ENCODE assay signal across 26 mouse cellular contexts in genomic region chr1:155207859-155208258, GRCm38 (mm10). TPM values are rescaled to one million over a fixed set of nuclear protein-coding genes. Genes with fewer than 3 reads are reported as not detected.
A peak's percentile ranks its signal among the peaks of the same experiment; 100 is the strongest.
DNase-seq lines count a peak whose midpoint lies in the region; ATAC-seq and TF ChIP-seq lines count a peak whose summit lies in the region.
"Had no signal": no experiment of that assay in that cellular context is flagged by ENCODE, and none has a peak within 500 bp of the region (broad histone marks: within the 10 kb centered on the region; RNA-seq: fewer than 3 reads in every experiment).

No protein-coding gene starts in this region.

- TF ChIP-seq EP300 in MEL (IDR thresholded peaks at IDR 0.05; ENCODE audit: low read depth in 1 of 2, low read length in 2 of 2), result no peak

- no peak overlapping the region for H3K4me3 ChIP-seq in forebrain, embryonic 16.5 days (replicated peaks; ENCODE audit: low read length)
- H3K4me3 ChIP-seq in forebrain, embryonic 10.5 days, result no peak overlapping the region
- no peak overlapping the region for H3K4me3 ChIP-seq in MEL (ENCODE audit: control insufficient read depth in 1 of 2, insufficient read depth in 1 of 2, low read depth in 2 of 2, low read length in 2 of 2)
- H3K4me3 ChIP-seq: embryonic facial prominence, embryonic 15.5 days; heart, embryonic 10.5 days; heart, embryonic 13.5 days had no signal

- no peaks in the 10 kb centered on the region for H3K27me3 ChIP-seq in forebrain, embryonic 16.5 days (replicated peaks; ENCODE audit: control insufficient read depth, insufficient read depth, low read length)
- H3K27me3 ChIP-seq in forebrain, embryonic 10.5 days (ENCODE audit: poor library complexity, severe bottlenecking), result peaks cover 22% of the 10 kb centered on the region; the same call in 1 of the 2 replicates
- no peaks in the 10 kb centered on the region for H3K27me3 ChIP-seq in MEL (ENCODE audit: control insufficient read depth in 1 of 2, insufficient read depth in 2 of 2, low read length in 2 of 2)
- H3K27me3 ChIP-seq: embryonic facial prominence, embryonic 15.5 days; heart, embryonic 13.5 days; Patski had no signal

- H3K36me3 ChIP-seq in forebrain, embryonic 16.5 days (ENCODE audit: control insufficient read depth, insufficient read depth), result peaks cover 3% of the 10 kb centered on the region; the same call in 1 of the 2 replicates
- H3K36me3 ChIP-seq in forebrain, embryonic 10.5 days (replicated peaks), result peaks cover 42% of the 10 kb centered on the region
- H3K36me3 ChIP-seq in MEL (ENCODE audit: control insufficient read depth in 1 of 2, insufficient read depth in 2 of 2, low read length in 2 of 2), result no peaks in the 10 kb centered on the region

- H3K27ac ChIP-seq in forebrain, embryonic 16.5 days (ENCODE audit: low read length), result peak overlapping the region; percentile 41; the same call in 1 of the 2 replicates
- no peak overlapping the region for H3K27ac ChIP-seq in forebrain, embryonic 10.5 days
- no peak overlapping the region for H3K27ac ChIP-seq in MEL (ENCODE audit: control insufficient read depth, low read depth, low read length)
- H3K27ac ChIP-seq: heart, embryonic 10.5 days; heart, embryonic 13.5 days; hindbrain, embryonic 14.5 days; hindbrain, postnatal 0 days had no signal

- no peak overlapping the region for H3K9ac ChIP-seq in forebrain, embryonic 16.5 days (replicated peaks; ENCODE audit: low read depth, low read length)
- H3K9ac ChIP-seq in MEL (ENCODE audit: control insufficient read depth, low read depth, low read length, poor library complexity, severe bottlenecking), result no peak overlapping the region
- H3K9ac ChIP-seq: embryonic facial prominence, embryonic 15.5 days; heart, embryonic 13.5 days; hindbrain, embryonic 14.5 days had no signal

- no peak for TF ChIP-seq CTCF in MEL (IDR thresholded peaks at IDR 0.05 in 2 of 3, conservative IDR thresholded peaks at IDR 0.05 in 1 of 3; ENCODE audit: control insufficient read depth in 1 of 3, insufficient read depth in 1 of 3, low read depth in 2 of 3, low read length in 3 of 3, poor library complexity in 1 of 3, severe bottlenecking in 1 of 3)

- no peak for ATAC-seq in forebrain, embryonic 16.5 days
- ATAC-seq: forebrain, embryonic 14.5 days; hindbrain, postnatal 0 days; inflammation-experienced regulatory T-cells, adult 6 months; intestine, embryonic 16.5 days; Patski had no signal

- peak; percentile 56 to 62 for DNase-seq in cerebellum, postnatal 10 days
- no peak for DNase-seq in cerebellum, adult 18-20 months
- no peak for DNase-seq in forebrain, embryonic 10.5 days (ENCODE audit: extremely low spot score, low spot score)
- DNase-seq in MEL (ENCODE audit: low read depth, low spot score), result no peak
- no peak for DNase-seq in frontal cortex, adult 2 months (ENCODE audit: extremely low spot score in 1 of 2, low spot score in 1 of 2)
- DNase-seq: adrenal gland, postnatal 10 days; adrenal gland, postnatal 36 days; cerebellum, adult 2 months; cerebellum, adult 9-11 months; cerebellum, postnatal 36 days; embryo, embryonic 11 days; gastrocnemius, postnatal 25 days; heart, adult 18-20 months; heart, postnatal 14 days; heart, postnatal 4 days; kidney, adult 18-20 months had no signal

- peaks cover 70% of the 10 kb centered on the region for H3K4me1 ChIP-seq in forebrain, embryonic 16.5 days (replicated peaks; ENCODE audit: control insufficient read depth, insufficient read depth, low read length)
- H3K4me1 ChIP-seq in forebrain, embryonic 10.5 days, result peaks cover 73% of the 10 kb centered on the region
- H3K4me1 ChIP-seq in MEL (ENCODE audit: control insufficient read depth in 1 of 2, insufficient read depth in 2 of 2, low read length in 2 of 2), result peaks cover 3 to 10% of the 10 kb centered on the region in 2 experiments; a peak in 3 of 4 replicates

- 41% methylated on average over 3 of the region's 3 CpGs for WGBS in forebrain, embryonic 16.5 days
- WGBS in forebrain, embryonic 10.5 days, result 94% methylated on average over 3 of the region's 3 CpGs

- H3K9me3 ChIP-seq in forebrain, embryonic 16.5 days (ENCODE audit: control insufficient read depth, low read length), result no peaks in the 10 kb centered on the region
- no peaks in the 10 kb centered on the region for H3K9me3 ChIP-seq in forebrain, embryonic 10.5 days
- H3K9me3 ChIP-seq in MEL (replicated peaks; ENCODE audit: insufficient read depth, low read length), result no peaks in the 10 kb centered on the region
- H3K9me3 ChIP-seq: embryonic facial prominence, embryonic 15.5 days; heart, embryonic 10.5 days; heart, embryonic 13.5 days had no signal

- no peak for TF ChIP-seq POLR2A in MEL (IDR thresholded peaks at IDR 0.05; ENCODE audit: control insufficient read depth in 1 of 2, insufficient read depth in 1 of 2, low read depth in 1 of 2, low read length in 2 of 2, poor library complexity in 1 of 2)

- TF ChIP-seq RAD21 in MEL (IDR thresholded peaks at IDR 0.05; ENCODE audit: low read depth, low read length), result no peak

- H3K79me2 ChIP-seq in MEL (ENCODE audit: control insufficient read depth, insufficient read depth, low read length, poor library complexity), result no peaks in the 10 kb centered on the region

- H3K4me2 ChIP-seq in forebrain, embryonic 16.5 days (ENCODE audit: low read length), result no peak overlapping the region
- H3K4me2 ChIP-seq: embryonic facial prominence, embryonic 15.5 days; heart, embryonic 13.5 days; hindbrain, embryonic 14.5 days had no signal

TF ChIP-seq in MEL, 35 proteins besides CTCF, POLR2A, EP300 and RAD21:
- TF ChIP-seq HCFC1 (IDR thresholded peaks at IDR 0.05; ENCODE audit: low read depth, low read length), result no peak
- peak; percentile 52 for TF ChIP-seq ZNF384 (IDR thresholded peaks at IDR 0.05; ENCODE audit: low read depth, low read length)
- no peak for TF ChIP-seq SMC3 (IDR thresholded peaks at IDR 0.05; ENCODE audit: low read depth, low read length)

RNA-seq across cellular contexts. Expression of gene BC034090, which starts 36.4 kb away (rescaled TPM):
- polyA plus RNA-seq in forebrain, embryonic 16.5 days (2015; fragmentation: Nextera tagmentation; extraction: Ambion mirVana), result 2.8 and 3.3 TPM in 2 replicates
- polyA plus RNA-seq in forebrain, embryonic 10.5 days (2016; fragmentation: Nextera tagmentation; extraction: Ambion mirVana), result 3.6 and 4.4 TPM in 2 replicates
- total RNA-seq in MEL (2012; rRNA removed), result 0.10 and 0.12 TPM in 2 replicates
- polyA plus RNA-seq in MEL (2012; ENCODE audit: insufficient read depth in 1 of 2, insufficient read length in 2 of 2, low read depth in 1 of 2, low replicate concordance in 2 of 2, missing spikeins in 1 of 2), result under 1 TPM in 1 of 2 experiments, not detected in 1; 0.28 TPM
- polyA plus RNA-seq in frontal cortex, adult 2 months (2012; rRNA removed), result 15.4 and 16.3 TPM in 2 replicates

RNA-seq across cellular contexts. Expression of gene Stx6, which starts 49.3 kb away (rescaled TPM):
- 121 and 125 TPM in 2 replicates for polyA plus RNA-seq in forebrain, embryonic 16.5 days (2015; fragmentation: Nextera tagmentation; extraction: Ambion mirVana)
- polyA plus RNA-seq in forebrain, embryonic 10.5 days (2016; fragmentation: Nextera tagmentation; extraction: Ambion mirVana), result 82.1 and 84.3 TPM in 2 replicates
- 16.7 and 18.1 TPM in 2 replicates for total RNA-seq in MEL (2012; rRNA removed)
- polyA plus RNA-seq in MEL (2012; ENCODE audit: insufficient read depth in 1 of 2, insufficient read length in 2 of 2, low read depth in 1 of 2, low replicate concordance in 2 of 2, missing spikeins in 1 of 2), result 10 to 100 TPM in 1 of 2 experiments, not detected in 1; 38.4 TPM
- 96.1 and 112 TPM in 2 replicates for polyA plus RNA-seq in frontal cortex, adult 2 months (2012; rRNA removed)

Comparison
In these comparisons a context has a peak if more than half of its experiments do, and no peak if none do; other contexts are left out.
1. DNase-seq: peak in cerebellum, postnatal 10 days (2 of 2); none in cerebellum, adult 18-20 months (0 of 2), forebrain, embryonic 10.5 days (single experiment), MEL (single experiment) and frontal cortex, adult 2 months (0 of 2).